Mouse (Mus musculus): Measurements from ENCODE around the gene Rfc2. TPM values are rescaled to one million over a fixed set of nuclear protein-coding genes. Genes with fewer than 3 reads are reported as not detected.

Rfc2 gene
- total and polyA plus RNA-seq, 3 experiments, result 222 to 283 (median 237) TPM

GRCm38 (mm10) chr5:134620457-134620856, 39.3 kb downstream of the Rfc2 start (continued):
- TF ChIP-seq ZKSCAN1 (IDR thresholded peaks at IDR 0.05; ENCODE audit: borderline replicate concordance, low read depth, low read length), result no peak

- no peak overlapping the region for H3K27ac ChIP-seq (ENCODE audit: insufficient read depth, low read depth)
- peaks cover 0 to 8% of the 10 kb centered on the region in 2 experiments; a peak in 2 of 4 replicates for H3K4me1 ChIP-seq (ENCODE audit: control insufficient read depth in 1 of 2, insufficient read depth in 2 of 2)
- dilution Hi-C loops (cut with MboI; ENCODE audit: extremely low pct_ligation_motif_present, extremely low pct_unique_long_range_greater_than_20kb, low sequenced_read_pairs) (no loop called here), in situ Hi-C loops (cut with MboI; ENCODE audit: low pct_ligation_motif_present, low pct_unique_long_range_greater_than_20kb, low sequenced_read_pairs) (loop anchor here (25.0 kb wide), 1 partner anchor 259 kb away; no protein-coding TSS in a partner anchor)
- H3K79me2 ChIP-seq (replicated peaks; ENCODE audit: control insufficient read depth, extremely low read depth, insufficient read depth, poor library complexity, severe bottlenecking), result peaks cover 5% of the 10 kb centered on the region
- H3K9ac ChIP-seq (ENCODE audit: insufficient read depth, low read depth), result no peak overlapping the region
- no peaks in the 10 kb centered on the region for H3K27me3 ChIP-seq (replicated peaks)
- peaks cover 81 to 95% of the 10 kb centered on the region in 2 experiments for H3K36me3 ChIP-seq (replicated peaks in 1 of 2; ENCODE audit: control insufficient read depth in 1 of 2, insufficient read depth in 1 of 2, low read length in 1 of 2)
- TF ChIP-seq SIN3A (IDR thresholded peaks at IDR 0.05; ENCODE audit: low read length) (no peak), POLR2AphosphoS2 (IDR thresholded peaks at IDR 0.05; ENCODE audit: low read depth, low read length) (no peak), MYC (IDR thresholded peaks at IDR 0.05; ENCODE audit: low read depth, low read length) (no peak), UBTF (IDR thresholded peaks at IDR 0.05; ENCODE audit: low read depth, low read length) (no peak), RCOR1 (conservative IDR thresholded peaks at IDR 0.05; ENCODE audit: low read depth, low read length) (no peak), HCFC1 (IDR thresholded peaks at IDR 0.05; ENCODE audit: low read depth, low read length) (no peak), CHD1 (IDR thresholded peaks at IDR 0.05; ENCODE audit: low read depth, low read length) (no peak), USF2 (conservative IDR thresholded peaks at IDR 0.05; ENCODE audit: low read depth, low read length) (no peak), USF1 (IDR thresholded peaks at IDR 0.05; ENCODE audit: low read depth, low read length) (no peak), NELFE (IDR thresholded peaks at IDR 0.05; ENCODE audit: low read depth, low read length) (no peak), ZNF384 (IDR thresholded peaks at IDR 0.05; ENCODE audit: low read depth, low read length) (no peak), JUND (conservative IDR thresholded peaks at IDR 0.05; ENCODE audit: low read depth, low read length) (no peak), PAX5 (IDR thresholded peaks at IDR 0.05; ENCODE audit: low read length) (no peak), MXI1 (IDR thresholded peaks at IDR 0.05; ENCODE audit: low read depth, low read length) (no peak)
- H3K9me3 ChIP-seq (replicated peaks; ENCODE audit: low read length), result no peaks in the 10 kb centered on the region
- no peak for DNase-seq (ENCODE audit: extremely low read depth)
- H3K4me2 ChIP-seq (ENCODE audit: insufficient read depth, low read depth, poor library complexity, severe bottlenecking), result no peak overlapping the region
- no peak overlapping the region for H3K4me3 ChIP-seq (replicated peaks in 1 of 3; ENCODE audit: low read depth in 2 of 3, low read length in 2 of 3, poor library complexity in 1 of 3)
Observed at GRCm38 (mm10) chr5:134621099-134621640, 40.0 kb downstream of the Rfc2 start.

- Histone ChIP-seq H3K27me3 (replicated peaks) (no peaks in the 10 kb centered on the region), H3K36me3 (replicated peaks in 1 of 2; ENCODE audit: control insufficient read depth in 1 of 2, insufficient read depth in 1 of 2, low read length in 1 of 2) (peaks cover 90 to 99% of the 10 kb centered on the region in 2 experiments), H3K27ac (ENCODE audit: insufficient read depth, low read depth) (no peak overlapping the region), H3K9me3 (replicated peaks; ENCODE audit: low read length) (no peaks in the 10 kb centered on the region), H3K4me1 (ENCODE audit: control insufficient read depth in 1 of 2, insufficient read depth in 2 of 2) (peaks cover 0 to 2% of the 10 kb centered on the region in 2 experiments; a peak in 2 of 4 replicates), H3K4me2 (ENCODE audit: insufficient read depth, low read depth, poor library complexity, severe bottlenecking) (no peak overlapping the region), H3K79me2 (replicated peaks; ENCODE audit: control insufficient read depth, extremely low read depth, insufficient read depth, poor library complexity, severe bottlenecking) (peaks cover 9% of the 10 kb centered on the region), H3K4me3 (replicated peaks in 1 of 3; ENCODE audit: low read depth in 2 of 3, low read length in 2 of 3, poor library complexity in 1 of 3) (no peak overlapping the region), H3K9ac (ENCODE audit: insufficient read depth, low read depth) (no peak overlapping the region)
- dilution Hi-C loops (cut with MboI; ENCODE audit: extremely low pct_ligation_motif_present, extremely low pct_unique_long_range_greater_than_20kb, low sequenced_read_pairs) (no loop called here), in situ Hi-C loops (cut with MboI; ENCODE audit: low pct_ligation_motif_present, low pct_unique_long_range_greater_than_20kb, low sequenced_read_pairs) (loop anchor here (25.0 kb wide), 1 partner anchor 260 kb away; no protein-coding TSS in a partner anchor)
- TF ChIP-seq POLR2AphosphoS2 (IDR thresholded peaks at IDR 0.05; ENCODE audit: low read depth, low read length) (0 out of 2 replicates have a peak, but pooled peaks have one; percentile 22), ZMIZ1 (IDR thresholded peaks at IDR 0.05; ENCODE audit: low read depth, low read length) (peak; percentile 15; the same call in 1 of the 2 replicates), POLR2A (IDR thresholded peaks at IDR 0.05; ENCODE audit: low read depth, low read length) (no peak)
- DNase-seq (ENCODE audit: extremely low read depth), result no peak
Observed at GRCm38 (mm10) chr5:134622069-134622468, 40.9 kb downstream of the Rfc2 start.
